In genomic region chr6:137960023-137960778, GRCm38 (mm10) we compare ENCODE assay signal across 29 mouse cellular contexts.
DNase-seq lines count a peak whose midpoint lies in the region; ATAC-seq and TF ChIP-seq lines count a peak whose summit lies in the region.
"Had no signal": no experiment of that assay in that cellular context is flagged by ENCODE, and none has a peak within 500 bp of the region (broad histone marks: within the 10 kb centered on the region; RNA-seq: fewer than 3 reads in every experiment).

No protein-coding gene starts in this region.

- TF ChIP-seq EP300 in lung, postnatal 0 days (IDR thresholded peaks at IDR 0.05): no peak

- no peak for TF ChIP-seq POLR2A in brain, embryonic 14.5 days (IDR thresholded peaks at IDR 0.05; ENCODE audit: borderline replicate concordance, extremely low read depth, insufficient read depth, insufficient read length, poor library complexity, severe bottlenecking)

- peak; percentile 49 for TF ChIP-seq CTCF in hindbrain, postnatal 0 days (IDR thresholded peaks at IDR 0.05; ENCODE audit: low read depth)
- TF ChIP-seq CTCF in lung, postnatal 0 days (IDR thresholded peaks at IDR 0.05): 0 out of 2 replicates have a peak, but pooled peaks have one; percentile 12
- 0 out of 2 replicates have a peak, but pooled peaks have one; percentile 11 for TF ChIP-seq CTCF in brain, embryonic 14.5 days (IDR thresholded peaks at IDR 0.05; ENCODE audit: borderline replicate concordance, extremely low read depth, insufficient read depth, insufficient read length)

- WGBS in hindbrain, postnatal 0 days: 79% methylated on average over 4 of the region's 4 CpGs
- WGBS in hindbrain, embryonic 16.5 days: 78% methylated on average over 4 of the region's 4 CpGs
- 82% methylated on average over 4 of the region's 4 CpGs for WGBS in lung, postnatal 0 days

- no peaks in the 10 kb centered on the region for H3K9me3 ChIP-seq in hindbrain, postnatal 0 days (ENCODE audit: low read length)
- no peaks in the 10 kb centered on the region for H3K9me3 ChIP-seq in hindbrain, embryonic 16.5 days (ENCODE audit: control insufficient read depth, low read length)
- H3K9me3 ChIP-seq in lung, postnatal 0 days (ENCODE audit: low read length): no peaks in the 10 kb centered on the region
- H3K9me3 ChIP-seq in ES-E14 (ENCODE audit: control insufficient read depth, insufficient read depth, low read depth, low read length): no peaks in the 10 kb centered on the region
- H3K9me3 ChIP-seq: embryonic facial prominence, embryonic 13.5 days; forebrain, embryonic 10.5 days; heart, embryonic 13.5 days; liver, embryonic 12.5 days; stomach, embryonic 15.5 days had no signal

- no peaks in the 10 kb centered on the region for H3K36me3 ChIP-seq in hindbrain, postnatal 0 days (ENCODE audit: insufficient read depth, low read length)
- no peaks in the 10 kb centered on the region for H3K36me3 ChIP-seq in hindbrain, embryonic 16.5 days (ENCODE audit: control insufficient read depth, insufficient read depth, low read length)
- H3K36me3 ChIP-seq in lung, postnatal 0 days (ENCODE audit: insufficient read depth, low read length): no peaks in the 10 kb centered on the region
- H3K36me3 ChIP-seq in ES-E14 (ENCODE audit: control insufficient read depth, insufficient read depth, low read length, poor library complexity, severe bottlenecking): no peaks in the 10 kb centered on the region
- H3K36me3 ChIP-seq: embryonic facial prominence, embryonic 13.5 days; forebrain, embryonic 10.5 days; G1E; heart, embryonic 13.5 days; liver, embryonic 12.5 days; stomach, embryonic 15.5 days had no signal

- in situ Hi-C loops in ES-E14 (cut with MboI; ENCODE audit: low sequenced_read_pairs in 2 of 2, unreplicated experiment in 2 of 2): no loop called here

- H3K27me3 ChIP-seq in hindbrain, postnatal 0 days (ENCODE audit: insufficient read depth, low read length): no peaks in the 10 kb centered on the region
- H3K27me3 ChIP-seq in hindbrain, embryonic 16.5 days (replicated peaks; ENCODE audit: control insufficient read depth, insufficient read depth, low read length): no peaks in the 10 kb centered on the region
- H3K27me3 ChIP-seq in lung, postnatal 0 days (replicated peaks; ENCODE audit: insufficient read depth, low read length): no peaks in the 10 kb centered on the region
- H3K27me3 ChIP-seq: embryonic facial prominence, embryonic 13.5 days; heart, embryonic 13.5 days; liver, embryonic 12.5 days; stomach, embryonic 15.5 days had no signal

- H3K27ac ChIP-seq in hindbrain, postnatal 0 days: no peak overlapping the region
- H3K27ac ChIP-seq in hindbrain, embryonic 16.5 days (ENCODE audit: low read depth, low read length): no peak overlapping the region
- H3K27ac ChIP-seq in lung, postnatal 0 days (ENCODE audit: low read length): no peak overlapping the region
- H3K27ac ChIP-seq in ES-E14 (ENCODE audit: insufficient read depth, low read depth, low read length, poor library complexity, severe bottlenecking): no peak overlapping the region
- H3K27ac ChIP-seq: embryonic facial prominence, embryonic 13.5 days; forebrain, embryonic 10.5 days; gastrocnemius, adult 2 months; heart, embryonic 13.5 days; hindbrain, embryonic 14.5 days; liver, embryonic 12.5 days; macrophage; stomach, embryonic 15.5 days had no signal

- H3K4me2 ChIP-seq in hindbrain, postnatal 0 days (ENCODE audit: low read depth, low read length): no peak overlapping the region
- H3K4me2 ChIP-seq in hindbrain, embryonic 16.5 days (ENCODE audit: low read length): no peak overlapping the region
- no peak overlapping the region for H3K4me2 ChIP-seq in lung, postnatal 0 days (replicated peaks; ENCODE audit: low read depth, low read length)
- H3K4me2 ChIP-seq: embryonic facial prominence, embryonic 13.5 days; heart, embryonic 13.5 days; hindbrain, embryonic 14.5 days; liver, embryonic 12.5 days; stomach, embryonic 15.5 days had no signal

- no peak for ATAC-seq in hindbrain, postnatal 0 days
- ATAC-seq in hindbrain, embryonic 16.5 days: no peak
- ATAC-seq in lung, postnatal 0 days: no peak
- ATAC-seq: liver, embryonic 12.5 days; liver, postnatal 0 days had no signal

- no peak overlapping the region for H3K4me3 ChIP-seq in hindbrain, postnatal 0 days (ENCODE audit: low read length)
- no peak overlapping the region for H3K4me3 ChIP-seq in hindbrain, embryonic 16.5 days (ENCODE audit: low read length)
- no peak overlapping the region for H3K4me3 ChIP-seq in lung, postnatal 0 days (ENCODE audit: low read depth, low read length)
- H3K4me3 ChIP-seq in ES-E14 (ENCODE audit: insufficient read depth in 1 of 2, low read depth in 1 of 2, low read length in 2 of 2, poor library complexity in 1 of 2, severe bottlenecking in 1 of 2): no peak overlapping the region
- H3K4me3 ChIP-seq: embryonic facial prominence, embryonic 13.5 days; forebrain, embryonic 10.5 days; gastrocnemius, adult 2 months; heart, embryonic 13.5 days; liver, embryonic 12.5 days; stomach, embryonic 15.5 days had no signal

- H3K9ac ChIP-seq in hindbrain, postnatal 0 days (replicated peaks; ENCODE audit: low read length): no peak overlapping the region
- no peak overlapping the region for H3K9ac ChIP-seq in hindbrain, embryonic 16.5 days (ENCODE audit: low read depth, low read length)
- H3K9ac ChIP-seq in lung, postnatal 0 days (replicated peaks; ENCODE audit: low read depth): no peak overlapping the region
- H3K9ac ChIP-seq in ES-E14 (ENCODE audit: insufficient read depth, low read depth, low read length, poor library complexity, severe bottlenecking): no peak overlapping the region
- H3K9ac ChIP-seq: embryonic facial prominence, embryonic 13.5 days; heart, embryonic 13.5 days; hindbrain, embryonic 14.5 days; liver, embryonic 12.5 days; liver, postnatal 0 days; stomach, embryonic 15.5 days had no signal

- peak; percentile 39 for DNase-seq in hindbrain, postnatal 0 days (ENCODE audit: low spot score)
- no peak for DNase-seq in lung, postnatal 0 days (ENCODE audit: low spot score)
- DNase-seq in lung, postnatal 10 days: no peak
- DNase-seq in ES-E14 (ENCODE audit: low read depth, low spot score): no peak
- DNase-seq in brain, embryonic 14.5 days (ENCODE audit: low read depth): peak; percentile 57
- no peak for DNase-seq in retina, postnatal 1 day
- DNase-seq: adrenal gland, postnatal 14 days; B cell, adult 2 months; cerebellum, adult 11-12 months; cerebellum, adult 9-11 months; gastrocnemius, adult 2 months; gastrocnemius, postnatal 36 days; heart, adult 18-20 months; heart, postnatal 10 days; kidney, adult 8-10 months; kidney, postnatal 10 days; left cerebral cortex, postnatal 4 days; liver, postnatal 0 days; right cerebral cortex, postnatal 25 days; thymus, postnatal 25 days had no signal

- no peaks in the 10 kb centered on the region for H3K4me1 ChIP-seq in hindbrain, postnatal 0 days (ENCODE audit: insufficient read depth, low read length)
- H3K4me1 ChIP-seq in hindbrain, embryonic 16.5 days (ENCODE audit: control insufficient read depth, insufficient read depth, low read depth, low read length): no peaks in the 10 kb centered on the region
- no peaks in the 10 kb centered on the region for H3K4me1 ChIP-seq in lung, postnatal 0 days (ENCODE audit: insufficient read depth, low read depth, low read length)
- peaks cover 0 to 2% of the 10 kb centered on the region in 2 experiments; a peak in 1 of 4 replicates for H3K4me1 ChIP-seq in ES-E14 (ENCODE audit: control insufficient read depth in 2 of 2, insufficient read depth in 2 of 2, low read length in 2 of 2, poor library complexity in 1 of 2)
- H3K4me1 ChIP-seq: heart, embryonic 13.5 days; liver, embryonic 12.5 days; stomach, embryonic 15.5 days had no signal

TF ChIP-seq in ES-E14, 5 proteins besides CTCF, POLR2A, EP300 and RAD21:
- peak; percentile 86 for TF ChIP-seq MAFK (IDR thresholded peaks at IDR 0.05; ENCODE audit: insufficient read depth, low read depth, low read length)
- TF ChIP-seq HCFC1 (IDR thresholded peaks at IDR 0.05; ENCODE audit: borderline replicate concordance, insufficient read depth, low read length): no peak

Comparison
In these comparisons a context has a peak if more than half of its experiments do, and no peak if none do; other contexts are left out.
1. DNase-seq: peak in hindbrain, postnatal 0 days (single experiment) and brain, embryonic 14.5 days (single experiment); none in lung, postnatal 0 days (single experiment), lung, postnatal 10 days (single experiment), ES-E14 (single experiment) and retina, postnatal 1 day (single experiment).
2. Peak in every context shown above with its lines, with median percentiles within 50 percentile points of each other: CTCF ChIP-seq.